8 mouse cellular contexts compared by ENCODE assay signal in the genomic region with DNA sequence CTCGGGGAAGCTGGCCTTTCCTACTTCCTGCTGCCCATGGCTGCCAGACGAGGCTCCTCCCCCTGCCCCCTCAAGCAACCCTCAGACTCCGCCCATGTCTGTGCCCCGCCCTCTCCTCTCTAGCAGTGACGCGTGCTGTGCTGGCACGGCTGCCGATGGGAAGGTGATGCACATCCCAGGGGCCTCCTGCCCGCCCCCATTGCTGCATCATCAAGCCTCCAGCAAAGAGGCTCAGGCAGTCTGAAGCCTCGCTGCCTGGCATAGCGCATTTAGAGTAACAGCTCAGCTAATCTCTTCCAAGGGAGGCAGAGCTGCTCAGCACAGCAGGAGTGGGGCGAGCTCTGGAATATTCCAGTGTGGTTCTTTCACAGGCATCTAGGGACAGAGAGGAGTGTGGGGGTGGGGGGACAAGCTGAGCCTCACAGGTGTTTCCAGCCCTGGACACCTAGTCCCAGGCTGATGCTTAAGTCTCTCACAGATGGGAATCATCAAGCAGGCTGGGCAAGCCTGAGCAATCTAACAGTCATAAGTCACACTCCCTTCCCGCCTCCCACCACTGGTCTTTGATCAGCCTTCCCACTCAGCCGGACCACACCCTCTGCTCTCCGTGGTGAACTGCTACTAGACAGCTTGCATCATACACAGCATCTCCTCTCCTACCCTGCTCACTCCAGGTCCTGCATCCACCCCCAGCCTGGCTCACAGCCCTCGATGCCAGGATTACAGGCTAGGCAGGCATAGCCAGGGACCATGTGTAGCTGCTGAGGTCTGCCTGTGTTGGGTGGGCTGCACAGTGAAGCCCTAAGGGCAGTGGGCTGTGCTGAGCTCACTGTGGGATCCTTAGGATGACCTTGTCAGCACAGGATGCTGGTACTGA. TPM values are rescaled to one million over a fixed set of nuclear protein-coding genes. Genes with fewer than 3 reads are reported as not detected.
DNase-seq lines count a peak whose midpoint lies in the region; ATAC-seq lines count a peak whose summit lies in the region.
"Not testable (repeated sequence)": the region's sequence is repeated elsewhere in the genome, so short reads cannot be mapped to it uniquely, and the experiment has no call there.

No protein-coding gene starts in this region.

- H3K4me3 ChIP-seq in hindbrain, embryonic 12.5 days, result peak overlapping the region; percentile 20

- not testable (repeated sequence) for H3K9me3 ChIP-seq in hindbrain, embryonic 12.5 days (replicated peaks)

- H3K27ac ChIP-seq in hindbrain, embryonic 12.5 days, result not testable (repeated sequence)

- DNase-seq in MEL-GATA-1-ER (ENCODE audit: extremely low read depth, low read depth), result peak; percentile 77
- DNase-seq in cerebellum, adult 9-11 months, result peak; percentile 28
- peak; percentile 73 to 76 for DNase-seq in frontal cortex, postnatal 10 days (ENCODE audit: low spot score in 2 of 2)
- DNase-seq in layer of hippocampus, postnatal 25 days (ENCODE audit: extremely low spot score in 1 of 2, low spot score in 1 of 2), result peak; percentile 47 to 48
- peak; percentile 94 for DNase-seq in lung, postnatal 10 days
- DNase-seq in ovary, postnatal 14 days (ENCODE audit: low spot score), result peak; percentile 64
- DNase-seq in thymus, postnatal 0 days (ENCODE audit: low spot score), result peak; percentile 93

- H3K27me3 ChIP-seq in hindbrain, embryonic 12.5 days, result not testable (repeated sequence)

- H3K4me2 ChIP-seq in hindbrain, embryonic 12.5 days (replicated peaks), result peak overlapping the region; percentile 52

- not testable (repeated sequence) for H3K36me3 ChIP-seq in hindbrain, embryonic 12.5 days

- ATAC-seq in hindbrain, embryonic 12.5 days (ENCODE audit: low FRiP score), result peak; percentile 92

- 13% methylated on average over 15 of the region's 16 CpGs for WGBS in hindbrain, embryonic 12.5 days

- H3K4me1 ChIP-seq in hindbrain, embryonic 12.5 days, result not testable (repeated sequence)

- not testable (repeated sequence) for H3K9ac ChIP-seq in hindbrain, embryonic 12.5 days

RNA-seq across cellular contexts. Expression of a gene that starts 55.5 kb away (rescaled TPM):
- polyA plus RNA-seq in hindbrain, embryonic 12.5 days (2016; fragmentation: Nextera tagmentation; extraction: Ambion mirVana), result 0.56 and 0.78 TPM in 2 replicates
- 1 to 10 TPM in 1 of 2 experiments, under 1 TPM in 1; 0.84 to 1.0 TPM for total RNA-seq in layer of hippocampus, postnatal 25 days (2021)
- 0.29 and 0.69 TPM in 2 replicates for polyA plus RNA-seq in thymus, postnatal 0 days (2015; fragmentation: Nextera tagmentation; extraction: Ambion mirVana)

RNA-seq across cellular contexts. Expression of a gene that starts 55.7 kb away (rescaled TPM):
- polyA plus RNA-seq in hindbrain, embryonic 12.5 days (2016; fragmentation: Nextera tagmentation; extraction: Ambion mirVana), result 44.7 and 45.4 TPM in 2 replicates
- 10 to 100 TPM; 15.3 to 22.4 TPM for total RNA-seq in layer of hippocampus, postnatal 25 days (2021)
- polyA plus RNA-seq in thymus, postnatal 0 days (2015; fragmentation: Nextera tagmentation; extraction: Ambion mirVana), result 56.9 and 59.8 TPM in 2 replicates

Comparison
In these comparisons a context has a peak if more than half of its experiments do, and no peak if none do; other contexts are left out.
1. DNase-seq: peak in every context shown above with its lines; median percentile 94 in lung, postnatal 10 days; 93 in thymus, postnatal 0 days; 77 in MEL-GATA-1-ER; 74 in frontal cortex, postnatal 10 days; 64 in ovary, postnatal 14 days; 48 in layer of hippocampus, postnatal 25 days; 28 in cerebellum, adult 9-11 months.